Mouse (Mus musculus) liver, adult 10 weeks (tissue): ENCODE results near the gene Hipk1. TPM values are rescaled to one million over a fixed set of nuclear protein-coding genes. Genes with fewer than 3 reads are reported as not detected.

Experiments used
- polyA plus RNA-seq: library from polyadenylated mRNA; stranded (reverse); fragments of 350-450 nt; fragmentation: Illumina TruSeq; extraction: RNeasy Lipid Tissue Mini Kit (QIAGEN cat#74804); gene quantifications from one replicate; pipeline ENCODE4 v1.2.3, GENCODE M21; 2014; ENCODE audit warnings: low read depth, low replicate concordance

Gene Hipk1
- polyA plus RNA-seq: 26.9 TPM

DNA sequence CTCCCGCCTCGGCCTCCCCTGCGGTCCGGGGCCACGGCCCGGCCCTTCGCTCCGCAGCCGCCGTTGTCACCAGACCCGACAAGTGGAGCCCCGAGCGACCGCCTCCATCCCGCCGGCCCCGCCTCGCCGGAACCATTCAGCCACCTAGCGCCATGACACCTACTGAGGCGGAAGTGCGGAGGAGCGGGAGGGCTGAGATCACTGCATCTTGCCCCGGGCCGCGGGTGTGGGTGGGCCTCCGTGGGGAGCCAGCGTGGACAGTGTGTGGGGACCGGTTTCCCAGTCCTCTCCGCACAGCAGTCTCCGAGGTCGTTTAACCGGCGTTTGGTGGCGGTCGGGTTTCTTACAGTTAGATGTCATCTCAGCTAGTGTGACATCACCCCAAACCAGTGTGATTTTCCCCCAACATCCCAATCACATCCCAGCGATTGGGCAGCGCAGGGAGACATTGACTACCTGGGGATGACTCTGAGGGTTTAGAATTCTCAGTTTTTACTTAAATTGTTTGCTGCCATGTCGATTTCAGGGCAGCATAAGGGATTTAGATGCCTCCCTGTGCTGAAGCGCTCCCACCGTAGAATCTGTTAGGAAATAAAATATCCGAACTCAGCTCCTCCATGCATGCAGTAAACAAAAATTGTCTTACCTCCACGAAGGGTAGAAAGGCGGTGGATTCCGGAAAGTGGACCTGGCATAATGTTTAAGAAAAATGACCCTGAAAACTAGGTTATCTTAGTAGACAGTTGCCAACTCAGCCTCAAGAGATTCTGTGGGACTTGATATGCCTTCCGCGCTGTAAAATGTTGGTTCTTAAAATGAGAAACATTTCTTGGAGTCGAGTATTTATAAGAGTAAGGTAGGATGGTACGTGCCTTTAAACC lies at the start of gene Hipk1:
Hipk1 (minus strand) TSS at position 334 of the 881 bp plus-strand sequence.

GRCm38 (mm10) chr3:103832426-103832825 lies 41.1 kb upstream of the Hipk1 start, which contains the start of gene Bcl2l15:
TSS of gene Bcl2l15 (plus strand) at chr3:103832601.

GRCm38 (mm10) chr3:103808891-103809798 lies 17.8 kb upstream of the Hipk1 start, which contains the start of the genes Dclre1b, Ap4b1 and Gm43064:
TSS of gene Dclre1b (minus strand) at chr3:103809444.
TSS of gene Ap4b1 (plus strand) at chr3:103809520.
TSS of gene Gm43064 (plus strand) at chr3:103809573.

GRCm38 (mm10) chr3:103739329-103739728 lies 52.0 kb downstream of the Hipk1 start, which contains the start of gene Gm10964:
TSS of gene Gm10964 (plus strand) at chr3:103739366.

GRCm38 (mm10) chr3:103737778-103738571 lies 53.4 kb downstream of the Hipk1 start, which contains the start of gene Olfml3:
TSS of gene Olfml3 (minus strand) at chr3:103738001.

Other genes starting within 250 kb of the Hipk1 start
- gene Syt6, start 216.3 kb downstream of the Hipk1 start, polyA plus RNA-seq: not detected
- gene Atg4a-ps, start 145.5 kb downstream of the Hipk1 start, polyA plus RNA-seq: not detected
- 1.2 TPM for gene Olfml3, start 53.6 kb downstream of the Hipk1 start, polyA plus RNA-seq
- gene Gm10964, start 52.2 kb downstream of the Hipk1 start, polyA plus RNA-seq: not detected
- 2.3 TPM for gene Dclre1b, start 17.9 kb upstream of the Hipk1 start, polyA plus RNA-seq
- gene Ap4b1, start 18.0 kb upstream of the Hipk1 start, polyA plus RNA-seq: 9.2 TPM
- not detected for gene Gm43064, start 18.0 kb upstream of the Hipk1 start, polyA plus RNA-seq
- not detected for gene Bcl2l15, start 41.0 kb upstream of the Hipk1 start, polyA plus RNA-seq
- gene Ptpn22, start 68.2 kb upstream of the Hipk1 start, polyA plus RNA-seq: 3.5 TPM
- 9.4 TPM for gene Rsbn1, start 122.6 kb upstream of the Hipk1 start, polyA plus RNA-seq
- 6.6 TPM for gene Phtf1, start 176.5 kb upstream of the Hipk1 start, polyA plus RNA-seq